Mouse (Mus musculus): ENCODE measurements around the gene Mfsd4b3. TPM values are rescaled to one million over a fixed set of nuclear protein-coding genes. Genes with fewer than 3 reads are reported as not detected.
"Not testable (repeated sequence)": the region's sequence is repeated elsewhere in the genome, so short reads cannot be mapped to it uniquely, and the experiment has no call there.

The Mfsd4b3 gene
- polyA plus RNA-seq (2014; fragmentation: Nextera tagmentation; extraction: Ambion mirVana): 0.67 and 0.93 TPM in 2 replicates

DNA sequence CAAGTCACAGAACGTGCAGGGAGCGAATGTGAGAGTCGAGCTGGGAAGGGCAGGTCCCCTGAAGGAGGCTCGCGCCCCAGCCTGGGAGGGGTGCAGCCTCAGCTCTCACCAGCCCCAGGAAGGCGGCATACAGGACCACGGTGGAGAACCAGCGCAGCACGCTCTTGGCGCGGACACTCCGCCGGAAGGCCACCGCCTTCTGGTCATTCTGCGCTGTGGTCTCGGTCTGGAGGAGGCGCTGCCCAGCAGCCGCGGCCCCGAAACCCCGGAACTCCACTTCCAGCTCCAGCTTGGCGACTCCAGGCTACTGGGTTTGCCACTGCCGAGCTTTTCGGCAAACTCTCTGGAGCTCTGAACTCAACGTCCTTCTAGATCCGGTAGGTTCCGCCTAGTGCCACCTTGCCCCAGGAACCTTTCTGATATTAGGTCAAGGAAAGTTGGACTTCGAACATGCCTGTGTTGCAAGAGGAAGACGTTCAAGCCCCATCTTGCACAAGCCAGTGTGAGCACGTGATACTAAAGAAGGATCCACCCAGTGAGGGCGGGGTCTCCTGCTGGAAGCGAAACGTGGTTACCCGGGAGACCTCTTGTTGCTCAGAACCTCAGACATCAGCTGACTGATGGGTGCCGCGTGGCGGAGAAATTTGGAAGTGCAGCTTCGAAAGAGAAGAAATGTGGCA is at the start of gene Mfsd4b3:
Mfsd4b3 (minus strand) TSS at position 393 of the 680 bp plus-strand sequence.
- Histone ChIP-seq H3K9ac (replicated peaks; ENCODE audit: low read depth, low read length) (peak within 1 kb of the TSS; percentile 43; the same call in 1 of the 2 replicates), H3K36me3 (ENCODE audit: control insufficient read depth, insufficient read depth, low read length) (no peaks in the 10 kb centered on the region), H3K4me1 (ENCODE audit: control insufficient read depth, insufficient read depth, low read length) (no peaks in the 10 kb centered on the region), H3K4me3 (ENCODE audit: low read depth, low read length) (peak within 1 kb of the TSS; percentile 44), H3K9me3 (ENCODE audit: control insufficient read depth, low read depth, low read length) (no peaks in the 10 kb centered on the region), H3K27me3 (ENCODE audit: control insufficient read depth, insufficient read depth, low read length) (no peaks in the 10 kb centered on the region), H3K27ac (ENCODE audit: low read length) (no peak within 1 kb of the TSS), H3K4me2 (replicated peaks; ENCODE audit: low read depth, low read length) (peak within 1 kb of the TSS; percentile 81)
- peak; percentile 99 for ATAC-seq (ENCODE audit: insufficient number of reproducible peaks, insufficient read depth, low FRiP score, low read depth)
- WGBS: under 1% methylated on average over 38 of the region's 38 CpGs

DNA sequence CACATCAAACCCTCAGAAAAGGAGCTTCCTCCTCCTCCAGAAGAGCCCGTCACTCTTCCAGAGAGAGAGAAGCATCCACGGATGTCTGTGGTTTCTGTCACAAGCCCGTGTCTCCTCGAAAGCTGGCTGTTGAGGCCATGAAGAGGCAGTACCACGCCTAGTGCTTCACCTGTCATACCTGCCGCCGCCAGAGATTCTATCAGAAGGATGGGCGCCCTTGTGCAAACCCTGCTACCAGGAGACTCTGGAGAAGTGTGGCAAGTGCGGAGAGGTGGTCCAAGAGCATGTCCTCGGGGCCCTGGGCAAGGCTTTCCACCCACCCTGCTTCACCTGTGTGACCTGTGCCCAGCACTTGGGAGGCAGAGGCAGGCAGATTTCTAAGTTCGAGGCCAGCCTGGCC is 49.6 kb upstream of the Mfsd4b3 start:
- no peaks in the 10 kb centered on the region for H3K27me3 ChIP-seq (ENCODE audit: control insufficient read depth, insufficient read depth, low read length)
- H3K4me2 ChIP-seq (replicated peaks; ENCODE audit: low read depth, low read length): no peak overlapping the region
- no peak overlapping the region for H3K4me3 ChIP-seq (ENCODE audit: low read depth, low read length)
- no peak overlapping the region for H3K27ac ChIP-seq (ENCODE audit: low read length)
- no peaks in the 10 kb centered on the region for H3K9me3 ChIP-seq (ENCODE audit: control insufficient read depth, low read depth, low read length)
- no peaks in the 10 kb centered on the region for H3K4me1 ChIP-seq (ENCODE audit: control insufficient read depth, insufficient read depth, low read length)
- H3K9ac ChIP-seq (replicated peaks; ENCODE audit: low read depth, low read length): no peak overlapping the region
- no peaks in the 10 kb centered on the region for H3K36me3 ChIP-seq (ENCODE audit: control insufficient read depth, insufficient read depth, low read length)
- no peak for ATAC-seq (ENCODE audit: insufficient number of reproducible peaks, insufficient read depth, low FRiP score, low read depth)
- WGBS: 85% methylated on average over 11 of the region's 11 CpGs

DNA sequence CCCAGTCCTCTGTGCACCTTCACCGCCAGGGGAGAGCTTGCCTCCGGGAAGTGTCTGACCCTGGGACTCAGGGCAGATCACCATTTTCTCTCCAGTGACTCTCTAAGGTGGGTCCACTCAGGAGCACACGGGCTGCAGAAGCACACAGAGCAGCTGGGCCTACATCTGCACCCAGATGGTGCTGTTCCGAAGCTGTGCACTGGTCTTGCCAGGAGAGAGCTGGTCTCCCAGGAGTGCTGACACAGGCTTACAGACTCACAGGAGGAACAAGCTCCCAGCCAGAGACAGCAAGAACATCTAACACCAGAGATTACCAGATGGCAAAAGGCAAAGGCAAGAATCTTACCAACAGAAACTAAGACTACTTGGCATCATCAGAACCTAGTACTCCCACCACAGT is 48.9 kb upstream of the Mfsd4b3 start:
- ATAC-seq (ENCODE audit: insufficient number of reproducible peaks, insufficient read depth, low FRiP score, low read depth); H3K4me2 ChIP-seq (replicated peaks; ENCODE audit: low read depth, low read length); H3K9ac ChIP-seq (replicated peaks; ENCODE audit: low read depth, low read length); H3K36me3 ChIP-seq (ENCODE audit: control insufficient read depth, insufficient read depth, low read length); H3K9me3 ChIP-seq (ENCODE audit: control insufficient read depth, low read depth, low read length); H3K27ac ChIP-seq (ENCODE audit: low read length); H3K4me1 ChIP-seq (ENCODE audit: control insufficient read depth, insufficient read depth, low read length); H3K27me3 ChIP-seq (ENCODE audit: control insufficient read depth, insufficient read depth, low read length); H3K4me3 ChIP-seq (ENCODE audit: low read depth, low read length): not testable (repeated sequence)
- 68% methylated on average over 4 of the region's 4 CpGs for WGBS

DNA sequence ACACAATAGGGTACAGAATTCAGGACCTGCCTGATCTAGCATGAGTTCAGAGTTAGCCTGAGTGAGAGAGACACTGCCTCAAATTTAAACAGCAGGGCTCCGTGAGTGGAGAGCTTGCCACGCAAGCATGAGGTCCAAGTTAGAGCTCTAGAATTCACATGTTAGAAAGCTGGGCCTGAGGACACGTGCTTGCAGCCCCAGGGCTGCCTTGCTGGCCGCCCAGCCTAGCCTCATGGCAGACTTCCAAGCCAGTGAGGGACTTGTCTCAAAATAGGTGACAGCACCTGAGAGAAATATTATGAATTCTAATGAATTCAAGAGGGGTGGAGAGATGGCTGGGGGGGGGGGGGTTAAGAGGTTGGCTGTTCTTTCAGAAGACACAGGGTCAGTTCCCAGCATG is 48.0 kb upstream of the Mfsd4b3 start:
- Histone ChIP-seq H3K27ac (ENCODE audit: low read length) (no peak overlapping the region), H3K9me3 (ENCODE audit: control insufficient read depth, low read depth, low read length) (no peaks in the 10 kb centered on the region), H3K36me3 (ENCODE audit: control insufficient read depth, insufficient read depth, low read length) (no peaks in the 10 kb centered on the region), H3K27me3 (ENCODE audit: control insufficient read depth, insufficient read depth, low read length) (no peaks in the 10 kb centered on the region), H3K4me3 (ENCODE audit: low read depth, low read length) (no peak overlapping the region), H3K9ac (replicated peaks; ENCODE audit: low read depth, low read length) (no peak overlapping the region), H3K4me1 (ENCODE audit: control insufficient read depth, insufficient read depth, low read length) (no peaks in the 10 kb centered on the region), H3K4me2 (replicated peaks; ENCODE audit: low read depth, low read length) (no peak overlapping the region)
- no peak for ATAC-seq (ENCODE audit: insufficient number of reproducible peaks, insufficient read depth, low FRiP score, low read depth)
- 93% methylated on average over 4 of the region's 4 CpGs for WGBS

DNA sequence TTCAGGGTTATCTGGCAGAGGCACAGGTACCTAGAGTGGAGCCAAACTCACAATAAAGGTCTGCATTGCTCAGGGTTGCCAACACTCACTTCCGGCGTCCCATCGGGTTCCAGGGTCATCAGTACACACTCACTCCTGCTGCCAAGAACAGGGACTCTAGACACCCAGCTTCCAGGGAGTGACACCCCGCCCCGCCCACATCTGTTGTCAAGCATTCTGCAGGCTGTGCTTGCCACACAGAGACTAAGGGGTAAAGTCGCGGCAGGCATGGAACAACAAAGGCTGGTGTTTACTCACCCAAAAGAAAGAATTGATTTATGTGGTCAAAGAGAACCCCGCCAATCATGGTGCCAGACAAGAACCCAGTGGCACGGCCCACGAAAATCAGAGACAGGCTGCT is 47.0 kb upstream of the Mfsd4b3 start:
- no peaks in the 10 kb centered on the region for H3K36me3 ChIP-seq (ENCODE audit: control insufficient read depth, insufficient read depth, low read length)
- no peak overlapping the region for H3K4me3 ChIP-seq (ENCODE audit: low read depth, low read length)
- H3K9ac ChIP-seq (replicated peaks; ENCODE audit: low read depth, low read length): no peak overlapping the region
- H3K27me3 ChIP-seq (ENCODE audit: control insufficient read depth, insufficient read depth, low read length): no peaks in the 10 kb centered on the region
- WGBS: 64% methylated on average over 10 of the region's 10 CpGs
- H3K4me1 ChIP-seq (ENCODE audit: control insufficient read depth, insufficient read depth, low read length): no peaks in the 10 kb centered on the region
- no peaks in the 10 kb centered on the region for H3K9me3 ChIP-seq (ENCODE audit: control insufficient read depth, low read depth, low read length)
- H3K4me2 ChIP-seq (replicated peaks; ENCODE audit: low read depth, low read length): no peak overlapping the region
- no peak overlapping the region for H3K27ac ChIP-seq (ENCODE audit: low read length)
- ATAC-seq (ENCODE audit: insufficient number of reproducible peaks, insufficient read depth, low FRiP score, low read depth): no peak

DNA sequence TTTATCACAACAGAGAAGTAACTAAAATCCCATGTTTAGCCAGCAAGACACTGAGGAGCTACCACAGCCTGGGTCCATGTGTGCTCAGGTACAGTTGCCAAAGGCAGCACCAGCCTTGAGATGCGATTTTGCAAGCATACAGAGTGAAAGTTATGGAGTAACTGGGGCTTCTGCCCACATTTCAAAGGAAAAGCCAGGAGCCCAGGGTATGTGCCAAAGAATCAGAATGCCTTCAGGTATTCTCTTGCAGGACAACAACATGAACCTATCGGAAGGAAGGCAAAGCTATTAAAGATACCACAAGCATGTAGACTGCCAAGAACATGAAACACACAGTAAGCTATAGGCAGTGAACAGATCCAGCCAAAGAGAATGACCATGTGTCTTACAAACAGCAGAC is 40.8 kb upstream of the Mfsd4b3 start:
- 89% methylated on average over 2 of the region's 2 CpGs for WGBS
- Histone ChIP-seq H3K4me1 (ENCODE audit: control insufficient read depth, insufficient read depth, low read length) (no peaks in the 10 kb centered on the region), H3K27ac (ENCODE audit: low read length) (no peak overlapping the region)

DNA sequence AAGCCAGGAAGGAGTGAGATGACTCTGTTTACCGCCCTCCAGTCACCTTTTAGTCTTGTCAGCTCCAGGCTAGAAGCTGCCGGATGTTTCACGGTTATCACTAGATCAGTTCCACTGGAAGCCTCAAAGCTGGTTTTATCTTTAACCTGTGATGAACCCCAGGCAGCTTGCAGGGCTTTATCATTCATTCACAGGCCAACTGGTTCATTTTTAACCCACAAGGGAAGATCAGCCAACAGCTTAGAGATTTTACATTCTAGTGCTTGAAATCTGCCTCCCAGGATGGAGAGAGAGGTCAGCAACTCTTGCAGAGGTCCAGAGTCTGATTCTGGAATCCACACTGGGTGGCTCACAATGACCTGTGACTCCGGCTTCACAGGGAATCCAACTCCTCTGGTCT is 31.2 kb upstream of the Mfsd4b3 start:
- H3K4me1 ChIP-seq (ENCODE audit: control insufficient read depth, insufficient read depth, low read length): no peaks in the 10 kb centered on the region
- WGBS: 48% methylated on average over 4 of the region's 4 CpGs
- no peak overlapping the region for H3K9ac ChIP-seq (replicated peaks; ENCODE audit: low read depth, low read length)
- H3K36me3 ChIP-seq (ENCODE audit: control insufficient read depth, insufficient read depth, low read length): no peaks in the 10 kb centered on the region
- ATAC-seq (ENCODE audit: insufficient number of reproducible peaks, insufficient read depth, low FRiP score, low read depth): no peak
- no peak overlapping the region for H3K4me2 ChIP-seq (replicated peaks; ENCODE audit: low read depth, low read length)
- no peak overlapping the region for H3K27ac ChIP-seq (ENCODE audit: low read length)
- no peak overlapping the region for H3K4me3 ChIP-seq (ENCODE audit: low read depth, low read length)
- no peaks in the 10 kb centered on the region for H3K9me3 ChIP-seq (ENCODE audit: control insufficient read depth, low read depth, low read length)
- no peaks in the 10 kb centered on the region for H3K27me3 ChIP-seq (ENCODE audit: control insufficient read depth, insufficient read depth, low read length)

More for the DNA sequence above, 40.8 kb upstream of the Mfsd4b3 start:
- Histone ChIP-seq H3K4me2 (replicated peaks; ENCODE audit: low read depth, low read length) (no peak overlapping the region), H3K27me3 (ENCODE audit: control insufficient read depth, insufficient read depth, low read length) (no peaks in the 10 kb centered on the region), H3K4me3 (ENCODE audit: low read depth, low read length) (no peak overlapping the region), H3K9me3 (ENCODE audit: control insufficient read depth, low read depth, low read length) (no peaks in the 10 kb centered on the region), H3K36me3 (ENCODE audit: control insufficient read depth, insufficient read depth, low read length) (no peaks in the 10 kb centered on the region), H3K9ac (replicated peaks; ENCODE audit: low read depth, low read length) (no peak overlapping the region)
- no peak for ATAC-seq (ENCODE audit: insufficient number of reproducible peaks, insufficient read depth, low FRiP score, low read depth)

DNA sequence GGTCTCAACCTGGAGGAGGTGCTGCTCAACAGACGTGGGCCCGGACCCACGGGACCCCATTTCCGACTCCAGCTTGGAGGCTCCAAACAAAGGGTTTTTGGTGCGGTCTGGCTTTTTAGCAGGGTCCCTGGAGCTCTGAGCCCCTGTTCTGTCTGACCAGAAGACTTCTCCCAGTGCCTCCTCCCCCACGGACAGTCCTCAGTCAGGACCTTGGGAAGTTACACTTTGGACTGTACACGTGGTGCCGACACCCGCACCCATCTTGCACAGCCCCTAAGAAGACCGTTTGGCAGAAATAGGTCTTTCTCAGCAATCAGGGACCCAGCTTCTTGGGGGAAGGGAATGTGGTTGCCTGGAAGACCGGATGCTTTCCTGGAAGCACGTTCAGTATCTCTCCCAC is 26.5 kb upstream of the Mfsd4b3 start, which contains the start of gene Mfsd4b5:
Mfsd4b5 (minus strand) TSS at position 181 of the 400 bp plus-strand sequence.
- H3K4me1 ChIP-seq (ENCODE audit: control insufficient read depth, insufficient read depth, low read length): no peaks in the 10 kb centered on the region
- H3K27ac ChIP-seq (ENCODE audit: low read length): no peak within 1 kb of the TSS
- H3K4me2 ChIP-seq (replicated peaks; ENCODE audit: low read depth, low read length): no peak within 1 kb of the TSS
- 87% methylated on average over 12 of the region's 12 CpGs for WGBS
- H3K9me3 ChIP-seq (ENCODE audit: control insufficient read depth, low read depth, low read length): no peaks in the 10 kb centered on the region
- no peak within 1 kb of the TSS for H3K9ac ChIP-seq (replicated peaks; ENCODE audit: low read depth, low read length)
- no peaks in the 10 kb centered on the region for H3K36me3 ChIP-seq (ENCODE audit: control insufficient read depth, insufficient read depth, low read length)
- H3K4me3 ChIP-seq (ENCODE audit: low read depth, low read length): no peak within 1 kb of the TSS
- ATAC-seq (ENCODE audit: insufficient number of reproducible peaks, insufficient read depth, low FRiP score, low read depth): no peak
- H3K27me3 ChIP-seq (ENCODE audit: control insufficient read depth, insufficient read depth, low read length): no peaks in the 10 kb centered on the region

DNA sequence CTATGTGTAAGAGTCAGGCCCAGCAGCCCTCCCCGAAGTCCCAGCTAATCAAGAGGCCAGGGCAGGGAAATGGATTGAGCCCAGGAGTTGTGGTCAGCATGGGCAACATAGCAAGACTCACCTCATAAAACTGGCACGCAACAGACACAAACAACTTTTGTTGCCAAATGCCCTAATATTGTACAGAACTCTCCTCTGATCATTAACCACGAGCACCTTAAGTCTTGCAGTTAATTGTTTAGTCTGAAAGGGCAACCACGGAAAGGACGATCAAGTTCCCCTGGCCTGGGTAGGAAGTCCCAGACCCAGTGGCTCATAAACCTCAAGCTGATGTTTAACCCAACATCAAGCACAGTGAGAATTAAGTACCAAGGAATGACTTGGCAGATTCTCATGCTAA is 22.7 kb upstream of the Mfsd4b3 start:
- Histone ChIP-seq H3K9ac (replicated peaks; ENCODE audit: low read depth, low read length) (no peak overlapping the region), H3K36me3 (ENCODE audit: control insufficient read depth, insufficient read depth, low read length) (no peaks in the 10 kb centered on the region), H3K4me2 (replicated peaks; ENCODE audit: low read depth, low read length) (no peak overlapping the region), H3K4me3 (ENCODE audit: low read depth, low read length) (no peak overlapping the region), H3K9me3 (ENCODE audit: control insufficient read depth, low read depth, low read length) (peaks cover 4% of the 10 kb centered on the region; the same call in 1 of the 2 replicates), H3K4me1 (ENCODE audit: control insufficient read depth, insufficient read depth, low read length) (no peaks in the 10 kb centered on the region), H3K27ac (ENCODE audit: low read length) (no peak overlapping the region), H3K27me3 (ENCODE audit: control insufficient read depth, insufficient read depth, low read length) (no peaks in the 10 kb centered on the region)
- no peak for ATAC-seq (ENCODE audit: insufficient number of reproducible peaks, insufficient read depth, low FRiP score, low read depth)
- WGBS: 68% methylated on average over 5 of the region's 5 CpGs

Measured in stomach, embryonic 14.5 days (tissue).